Mouse (Mus musculus): ENCODE measurements around the gene Ttc7b.

GRCm38 (mm10) chr12:100306336-100306735 is 214.3 kb downstream of the Ttc7b start:
- TF ChIP-seq CTCF (IDR thresholded peaks at IDR 0.05; ENCODE audit: low read depth), result no peak
- no peak for TF ChIP-seq EP300 (IDR thresholded peaks at IDR 0.05; ENCODE audit: low read depth)

All from liver, postnatal 0 days (tissue).